Mouse (Mus musculus) urinary bladder, postnatal 14 days (tissue): ENCODE results near the gene Ppp1r18.
A peak's percentile ranks its signal among the peaks of the same experiment; 100 is the strongest.

ENCODE experiments used
- DNase-seq: peaks from one replicate; pipeline ENCODE4 v3.0.0; 2021; ENCODE audit warnings: low spot score

The Ppp1r18 gene

GRCm38 (mm10) chr17:35869346-35870067 is 4.1 kb downstream of the Ppp1r18 start:
- peak; percentile 47 for DNase-seq

GRCm38 (mm10) chr17:35870151-35870883 is 4.9 kb downstream of the Ppp1r18 start:
- peak; percentile 69 for DNase-seq

- no peak for DNase-seq
These were observed 5.7 kb downstream of the Ppp1r18 start for GRCm38 (mm10) chr17:35870884-35871696.

- DNase-seq = peak; percentile 89
These were observed 8.6 kb downstream of the Ppp1r18 start for GRCm38 (mm10) chr17:35873774-35874519.

GRCm38 (mm10) chr17:35874721-35875120 is 9.3 kb downstream of the Ppp1r18 start:
- no peak for DNase-seq

GRCm38 (mm10) chr17:35879245-35880057 is 14.1 kb downstream of the Ppp1r18 start, which contains the start of gene Dhx16:
Gene Dhx16 (plus strand): TSS chr17:35879819.
- peak; percentile 97 for DNase-seq

- no peak for DNase-seq
These were observed 17.5 kb downstream of the Ppp1r18 start for GRCm38 (mm10) chr17:35882924-35883323.

- no peak for DNase-seq
These were observed 18.4 kb downstream of the Ppp1r18 start for GRCm38 (mm10) chr17:35883777-35884176.

GRCm38 (mm10) chr17:35887725-35888124 is 22.3 kb downstream of the Ppp1r18 start:
- no peak for DNase-seq

GRCm38 (mm10) chr17:35896781-35897643 is 31.6 kb downstream of the Ppp1r18 start, which contains the start of gene 2310061I04Rik:
Gene 2310061I04Rik (minus strand): TSS chr17:35897431.
- peak; percentile 89 for DNase-seq

- DNase-seq = no peak
These were observed 32.5 kb downstream of the Ppp1r18 start for GRCm38 (mm10) chr17:35897644-35898573.

- no peak for DNase-seq
These were observed 35.2 kb downstream of the Ppp1r18 start for GRCm38 (mm10) chr17:35900636-35901035.

GRCm38 (mm10) chr17:35903343-35903991 is 38.1 kb downstream of the Ppp1r18 start:
- no peak for DNase-seq

- DNase-seq = no peak
These were observed 38.6 kb downstream of the Ppp1r18 start for GRCm38 (mm10) chr17:35903992-35904355.

- no peak for DNase-seq
These were observed 40.2 kb downstream of the Ppp1r18 start for GRCm38 (mm10) chr17:35905587-35905986.

- DNase-seq = no peak
These were observed 42.2 kb downstream of the Ppp1r18 start for GRCm38 (mm10) chr17:35907609-35908008.

- no peak for DNase-seq
These were observed 44.0 kb downstream of the Ppp1r18 start for GRCm38 (mm10) chr17:35909186-35909918.
